Mouse (Mus musculus) ES-E14 (cell line): Measurements from ENCODE around the gene Wnt10b. TPM values are rescaled to one million over a fixed set of nuclear protein-coding genes. Genes with fewer than 3 reads are reported as not detected.

ENCODE experiments used
- DNase-seq: peaks from one replicate; pipeline ENCODE4 v3.0.0-alpha.2; 2013; ENCODE audit warnings: low read depth, low spot score
- H3K27ac ChIP-seq: 2 replicates; pipeline ENCODE4 v1.5.1; 2012; ENCODE audit warnings: low read depth, mild to moderate bottlenecking, low read length, moderate library complexity, mixed read lengths; ENCODE audit not compliant: poor library complexity, insufficient read depth, severe bottlenecking
- H3K36me3 ChIP-seq: 2 replicates; pipeline ENCODE4 v1.6.1; 2012; ENCODE audit warnings: mild to moderate bottlenecking, low read length, moderate library complexity, mixed read lengths; ENCODE audit not compliant: control insufficient read depth, poor library complexity, insufficient read depth, severe bottlenecking
- H3K4me1 ChIP-seq, 2 experiments: fragments of 150-350 bp in 1 of 2; sonication (generic) in 1 of 2; 2 replicates each; pipeline ENCODE4 v1.6.1; 2012; ENCODE audit warnings: low read length in 2 of 2, mild to moderate bottlenecking in 1 of 2, mixed read lengths in 1 of 2; ENCODE audit not compliant: control insufficient read depth in 2 of 2, insufficient read depth in 2 of 2, poor library complexity in 1 of 2
- H3K4me3 ChIP-seq, 2 experiments: fragments of 150-350 bp in 1 of 2; sonication (generic) in 1 of 2; 2 replicates each; pipeline ENCODE4 v1.5.1; 2012; ENCODE audit warnings: low read length in 2 of 2, low read depth in 1 of 2, mild to moderate bottlenecking in 1 of 2, mixed read lengths in 1 of 2; ENCODE audit not compliant: insufficient read depth in 1 of 2, poor library complexity in 1 of 2, severe bottlenecking in 1 of 2
- H3K9ac ChIP-seq: 2 replicates; pipeline ENCODE4 v1.6.1; 2012; ENCODE audit warnings: low read depth, mild to moderate bottlenecking, low read length, mixed read lengths; ENCODE audit not compliant: poor library complexity, insufficient read depth, severe bottlenecking
- H3K9me3 ChIP-seq: fragments of 150-350 bp; sonication (generic); 2 replicates; pipeline ENCODE4 v1.6.1; 2012; ENCODE audit warnings: low read depth, mild to moderate bottlenecking, low read length; ENCODE audit not compliant: control insufficient read depth, insufficient read depth
- CHD2 ChIP-seq: IDR thresholded peaks from 2 replicates; pipeline ENCODE4 v1.6.1; 2014; ENCODE audit warnings: mild to moderate bottlenecking, low read depth, low read length, inconsistent platforms
- HCFC1 ChIP-seq: IDR thresholded peaks from 2 replicates; pipeline ENCODE4 v1.6.1; 2012; ENCODE audit warnings: low read length, inconsistent platforms, borderline replicate concordance; ENCODE audit not compliant: insufficient read depth
- MAFK ChIP-seq: IDR thresholded peaks from 2 replicates; pipeline ENCODE4 v1.6.1; 2014; ENCODE audit warnings: mild to moderate bottlenecking, low read depth, low read length, inconsistent platforms; ENCODE audit not compliant: insufficient read depth
- ZC3H11A ChIP-seq: IDR thresholded peaks from 2 replicates; pipeline ENCODE4 v1.6.1; 2012; ENCODE audit warnings: low read depth, mild to moderate bottlenecking, inconsistent platforms, low read length, borderline replicate concordance
- ZNF384 ChIP-seq: IDR thresholded peaks from 2 replicates; pipeline ENCODE4 v1.6.1; 2012; ENCODE audit warnings: low read depth, low read length, inconsistent platforms
- in situ Hi-C, 2 experiments: fragments of 600-800 bp; cut with MboI; formaldehyde crosslinking; loops; one replicate each; pipeline ENCODE4 v1.15.1; 2025; ENCODE audit warnings: low sequenced_read_pairs in 2 of 2, inconsistent platforms in 1 of 2; ENCODE audit not compliant: unreplicated experiment in 2 of 2
- total RNA-seq: library from RNA; depleted of rRNA; stranded (reverse); fragments of 300-350 nt; gene quantifications from 2 replicates; pipeline ENCODE4 v1.2.3, GENCODE M21; 2012

The Wnt10b gene
- total RNA-seq, 1 experiment: 1.3 TPM

DNA sequence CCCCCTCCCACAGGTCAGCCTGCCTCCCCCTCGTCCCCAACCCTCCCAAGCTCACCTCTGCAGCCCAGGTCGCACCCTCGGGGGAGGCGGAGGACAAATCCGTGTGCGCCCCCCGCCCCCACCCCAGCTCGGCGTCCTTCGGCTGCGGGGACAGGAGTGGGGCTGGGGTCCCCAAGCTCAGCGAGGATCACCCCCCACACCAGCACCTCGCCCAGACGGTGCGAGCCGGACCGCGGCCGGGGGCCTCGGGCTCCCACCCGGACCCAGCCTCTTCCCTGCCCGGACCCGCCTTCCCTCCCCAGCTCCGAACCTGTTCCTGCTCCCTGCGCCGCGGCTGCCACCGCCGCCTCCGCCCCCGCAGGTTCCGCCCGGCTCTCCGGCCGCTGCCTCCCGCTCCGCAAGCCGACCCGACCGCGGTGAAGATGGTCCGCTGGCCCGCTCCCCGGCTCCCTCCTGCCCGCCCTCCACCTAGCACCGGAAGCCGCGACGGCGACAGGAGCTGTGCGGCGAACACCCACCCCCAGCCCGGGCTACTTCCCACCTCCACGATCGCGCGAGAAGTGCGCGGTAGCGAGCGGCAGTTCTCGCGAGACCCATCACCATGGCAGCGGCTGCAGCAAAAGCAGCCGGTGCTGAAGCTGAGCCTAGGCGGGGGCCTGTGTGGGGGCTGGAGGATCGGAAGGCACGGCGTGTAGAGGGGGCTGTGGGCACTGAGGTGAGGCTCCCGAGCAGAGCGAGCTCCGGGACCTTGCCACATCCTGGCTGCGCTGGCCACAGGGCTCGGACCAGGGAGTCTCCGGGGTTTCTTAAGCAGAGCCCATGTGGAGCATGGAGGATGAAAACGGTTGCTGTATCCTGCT is 15.1 kb downstream of the Wnt10b start, which contains the start of gene Arf3:
Gene Arf3 (minus strand): TSS at position 545 of the 860 bp plus-strand sequence.
- Histone ChIP-seq H3K36me3 (peaks cover 2% of the 10 kb centered on the region), H3K4me3 (peak within 1 kb of the TSS; percentile 69 to 99), H3K27ac (peak within 1 kb of the TSS; percentile 64), H3K9me3 (no peaks in the 10 kb centered on the region), H3K4me1 (peaks cover 2 to 3% of the 10 kb centered on the region in 2 experiments; a peak in 2 of 4 replicates), H3K9ac (peak within 1 kb of the TSS; percentile 97)
- in situ Hi-C loops: no loop called here
- peak; percentile 88 for DNase-seq
- TF ChIP-seq CHD2: peak; percentile 99
- TF ChIP-seq ZC3H11A: no peak
- no peak for TF ChIP-seq MAFK
- no peak for TF ChIP-seq HCFC1
- no peak for TF ChIP-seq ZNF384

DNA sequence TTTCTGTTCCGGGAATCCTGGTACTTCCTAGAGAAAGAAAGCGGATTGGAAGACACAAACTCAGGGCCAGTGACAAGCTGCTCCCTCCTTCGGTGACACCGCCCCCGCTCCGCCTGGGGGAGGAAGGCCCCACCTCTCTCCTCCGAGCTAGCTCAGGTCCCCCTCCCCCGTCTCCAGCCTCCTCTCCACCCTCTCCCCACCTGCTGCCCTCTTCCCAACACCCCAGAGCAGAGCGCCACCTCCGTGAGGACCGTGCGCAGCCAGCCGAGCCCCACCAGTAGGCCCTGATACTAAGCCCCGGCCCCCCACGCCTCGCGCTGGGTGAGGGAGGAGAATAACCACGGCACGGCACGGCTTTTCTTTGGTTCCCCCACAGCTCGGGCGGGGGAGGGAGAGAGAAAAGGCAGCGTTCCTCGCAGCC is 15.7 kb downstream of the Wnt10b start:
- Histone ChIP-seq H3K36me3 (peaks cover 2% of the 10 kb centered on the region), H3K9me3 (no peaks in the 10 kb centered on the region), H3K9ac (peak overlapping the region; percentile 97), H3K27ac (peak overlapping the region; percentile 64), H3K4me3 (peak overlapping the region; percentile 69 to 99), H3K4me1 (peaks cover 2 to 3% of the 10 kb centered on the region in 2 experiments; a peak in 2 of 4 replicates)
- DNase-seq: peak; percentile 71
- in situ Hi-C loops: no loop called here
- TF ChIP-seq MAFK: no peak
- TF ChIP-seq HCFC1: no peak
- no peak for TF ChIP-seq ZNF384
- no peak for TF ChIP-seq CHD2
- TF ChIP-seq ZC3H11A: no peak

DNA sequence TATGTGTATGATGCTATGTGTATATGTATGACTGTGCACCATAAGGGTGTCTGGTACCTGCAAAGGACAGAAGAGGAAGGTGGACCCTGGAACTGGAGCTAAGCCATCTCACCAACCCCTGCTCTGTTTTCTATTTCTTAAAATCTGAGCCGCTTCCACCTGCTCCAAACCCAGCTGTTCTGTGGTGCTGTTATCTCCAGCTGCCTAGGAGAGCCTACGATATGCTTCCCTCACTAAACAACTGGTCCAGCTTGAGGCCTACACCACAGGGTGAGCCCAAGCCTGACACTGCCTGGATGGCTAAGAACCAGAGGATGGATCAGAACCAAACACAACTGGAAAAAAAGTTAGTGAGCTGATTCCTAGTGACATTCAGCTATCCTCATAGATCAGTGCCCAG is 23.8 kb downstream of the Wnt10b start:
- Histone ChIP-seq H3K27ac (no peak overlapping the region), H3K9me3 (no peaks in the 10 kb centered on the region), H3K4me1 (no peaks in the 10 kb centered on the region; a peak in 1 of 4 replicates), H3K9ac (no peak overlapping the region), H3K4me3 (no peak overlapping the region), H3K36me3 (peaks cover 4% of the 10 kb centered on the region)
- no peak for DNase-seq
- no peak for TF ChIP-seq ZC3H11A
- TF ChIP-seq CHD2: no peak
- TF ChIP-seq MAFK: no peak
- TF ChIP-seq ZNF384: no peak
- no peak for TF ChIP-seq HCFC1
- in situ Hi-C loops: no loop called here

DNA sequence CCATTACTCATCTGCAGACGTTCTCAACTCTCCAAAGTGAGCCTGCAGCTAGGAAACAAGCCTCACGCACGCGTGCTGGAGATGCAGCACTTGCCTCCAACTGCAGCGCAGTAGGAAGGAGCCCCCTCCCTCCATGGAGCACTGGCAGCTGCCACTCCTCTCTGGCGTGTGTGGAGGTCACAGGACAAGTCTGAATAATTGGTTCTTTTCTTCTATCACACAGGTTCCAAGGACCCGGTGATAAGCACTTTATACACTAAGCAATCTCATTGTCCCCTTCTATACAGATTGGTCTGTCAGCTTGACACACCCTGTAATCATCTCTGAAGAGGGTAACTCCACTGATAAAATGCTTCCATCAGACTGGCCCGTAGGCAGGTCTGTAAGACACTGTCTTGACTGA is 24.9 kb downstream of the Wnt10b start:
- Histone ChIP-seq H3K4me3 (no peak overlapping the region), H3K9me3 (no peaks in the 10 kb centered on the region), H3K36me3 (peaks cover 2% of the 10 kb centered on the region; the same call in 1 of the 2 replicates), H3K9ac (no peak overlapping the region), H3K4me1 (no peaks in the 10 kb centered on the region; a peak in 1 of 4 replicates), H3K27ac (no peak overlapping the region)
- TF ChIP-seq ZNF384 (no peak), HCFC1 (no peak), CHD2 (no peak), MAFK (no peak), ZC3H11A (no peak)
- in situ Hi-C loops: no loop called here
- DNase-seq: no peak
